Mouse (Mus musculus) heart, postnatal 36 days (tissue): ENCODE data around the gene Itga6. TPM values are rescaled to one million over a fixed set of nuclear protein-coding genes. Genes with fewer than 3 reads are reported as not detected.
A peak's percentile ranks its signal among the peaks of the same experiment; 100 is the strongest.
"Not testable (repeated sequence)": the region's sequence is repeated elsewhere in the genome, so short reads cannot be mapped to it uniquely, and the experiment has no call there.

Source experiments
- DNase-seq, 2 experiments: peaks; one replicate each; pipeline ENCODE4 v3.0.0; 2021 to 2022
- intact Hi-C: fragments of 180-260 bp; cut with DNase I; formaldehyde crosslinking; loops from one replicate; pipeline ENCODE4 v1.15.1; 2025
- total RNA-seq, 2 experiments: library from RNA; stranded (reverse); gene quantifications; 2 replicates each; pipeline ENCODE4 v1.2.3; 2021

Gene Itga6
- total RNA-seq, 2 experiments from 2014 or later = 44.4 to 61.9 TPM

GRCm38 (mm10) chr2:71874836-71875235, 129.4 kb downstream of the Itga6 start:
- intact Hi-C loops = no loop called here
- no peak for DNase-seq

DNA sequence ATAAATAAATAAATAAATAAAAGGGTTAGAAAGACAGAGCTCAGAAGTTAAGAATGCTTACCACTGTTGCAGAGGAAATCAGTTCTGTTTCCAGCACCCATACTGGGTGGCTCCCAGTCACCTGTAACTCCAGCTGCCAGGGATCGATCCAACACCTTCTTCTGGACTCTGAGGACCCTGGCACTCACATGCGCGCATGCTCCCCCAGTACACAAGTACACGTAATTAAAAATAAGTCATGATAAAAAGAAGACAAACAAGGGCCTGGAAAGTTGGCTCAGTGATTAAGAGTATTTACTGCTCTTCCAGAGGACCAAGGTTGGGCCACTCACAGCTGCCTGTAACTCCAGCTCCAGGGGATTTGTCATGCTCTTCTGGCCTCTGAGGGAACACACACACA, 132.4 kb downstream of the Itga6 start:
- intact Hi-C loops = no loop called here

GRCm38 (mm10) chr2:71878441-71878840, 133.0 kb downstream of the Itga6 start:
- intact Hi-C loops = no loop called here
- no peak for DNase-seq

More for the DNA sequence above, 132.4 kb downstream of the Itga6 start:
- no peak for DNase-seq

DNA sequence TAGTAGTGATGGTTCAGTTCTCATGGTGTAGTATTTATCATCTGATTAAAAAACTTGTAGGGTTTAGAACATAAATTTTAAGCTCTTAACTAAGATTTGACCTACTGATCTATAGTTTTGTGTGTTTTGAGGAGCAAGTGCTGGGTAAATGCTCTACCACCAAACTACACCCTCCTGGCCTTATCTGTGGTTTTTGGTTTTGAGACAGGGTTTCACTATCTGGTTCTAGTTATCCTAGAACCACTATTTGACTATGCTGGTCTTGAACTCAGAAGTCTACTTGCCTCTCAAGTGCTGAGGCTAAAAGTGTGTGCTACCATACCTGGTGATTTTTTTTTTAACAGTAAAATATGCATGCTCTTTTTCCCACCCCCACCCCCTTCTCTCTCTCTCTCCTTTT, 133.5 kb downstream of the Itga6 start:
- intact Hi-C loops = no loop called here
- no peak for DNase-seq

DNA sequence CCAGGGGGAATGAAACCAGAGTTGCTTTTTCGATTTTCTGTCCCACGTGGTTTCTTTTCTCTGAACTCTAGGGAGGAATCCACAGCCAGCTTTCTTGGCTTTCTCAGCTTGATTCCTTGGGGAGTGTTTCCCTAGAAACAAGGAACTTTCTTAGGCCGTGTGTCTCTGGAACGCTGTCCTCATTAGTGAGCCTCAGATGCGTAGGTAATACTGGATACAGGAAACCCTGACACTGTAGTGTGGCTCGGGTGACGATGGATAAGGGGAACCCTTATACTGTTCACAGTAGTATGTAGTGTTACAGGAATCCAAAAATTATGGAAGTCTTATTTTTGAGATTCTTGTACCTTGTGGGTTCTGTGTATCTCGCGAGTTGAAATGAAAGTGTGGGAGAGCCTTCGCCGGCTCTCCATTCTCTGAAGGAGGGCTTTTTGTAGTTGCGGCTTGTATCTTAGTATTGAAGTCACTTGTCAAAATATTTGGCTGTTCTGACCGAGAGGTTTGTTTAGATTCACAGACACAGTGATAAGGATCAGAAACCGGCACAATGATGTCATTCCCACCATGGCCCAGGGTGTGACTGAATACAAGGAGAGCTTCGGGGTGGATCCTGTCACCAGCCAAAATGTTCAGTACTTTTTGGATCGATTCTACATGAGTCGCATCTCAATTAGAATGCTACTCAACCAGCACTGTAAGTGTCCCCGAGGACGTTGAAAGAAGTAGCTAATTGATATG, 137.7 kb downstream of the Itga6 start:
- no peak for DNase-seq
- intact Hi-C loops = no loop called here

DNA sequence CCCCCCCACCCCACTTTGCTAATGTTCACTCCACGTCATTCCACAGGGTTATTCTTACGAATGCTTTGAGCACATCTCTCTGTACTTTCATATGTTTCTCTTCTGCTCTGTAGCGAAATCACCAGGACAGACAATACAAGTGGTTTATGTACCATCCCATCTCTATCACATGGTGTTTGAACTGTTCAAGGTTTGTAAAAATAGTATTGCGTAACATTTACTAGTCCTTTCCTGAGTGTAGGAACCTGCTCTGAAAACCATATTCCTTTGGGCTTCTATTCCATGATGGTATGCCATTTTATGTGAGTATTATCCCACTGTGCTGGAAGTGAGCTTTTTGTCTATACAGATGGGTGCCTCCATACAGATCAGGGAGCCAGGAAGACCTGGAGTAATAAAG, 141.9 kb downstream of the Itga6 start:
- DNase-seq = no peak
- intact Hi-C loops = no loop called here

DNA sequence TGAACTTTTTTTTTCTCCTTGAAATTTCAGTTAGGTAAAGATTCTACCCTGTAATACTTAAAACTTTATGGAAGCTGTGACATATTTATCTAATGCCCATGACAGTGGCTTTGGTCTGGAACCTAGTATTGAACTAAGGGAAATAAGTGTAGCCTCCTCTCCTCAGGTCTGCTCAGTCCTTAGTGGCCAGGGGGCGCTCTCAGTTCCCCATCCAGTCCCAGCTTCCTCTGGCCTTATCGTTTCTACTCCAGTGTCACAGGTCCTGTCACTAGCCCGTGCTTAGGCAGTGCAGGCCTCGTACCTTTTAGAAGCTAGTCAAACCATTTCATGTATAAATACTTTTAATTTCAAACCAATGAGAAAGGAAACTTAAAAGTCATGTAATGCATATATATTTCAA, 143.0 kb downstream of the Itga6 start:
- intact Hi-C loops = no loop called here
- no peak for DNase-seq

GRCm38 (mm10) chr2:71891536-71891935, 146.1 kb downstream of the Itga6 start:
- no peak for DNase-seq
- intact Hi-C loops = no loop called here

- no peak for DNase-seq
- intact Hi-C loops = no loop called here
Observed at GRCm38 (mm10) chr2:71892741-71893349, 147.4 kb downstream of the Itga6 start.

DNA sequence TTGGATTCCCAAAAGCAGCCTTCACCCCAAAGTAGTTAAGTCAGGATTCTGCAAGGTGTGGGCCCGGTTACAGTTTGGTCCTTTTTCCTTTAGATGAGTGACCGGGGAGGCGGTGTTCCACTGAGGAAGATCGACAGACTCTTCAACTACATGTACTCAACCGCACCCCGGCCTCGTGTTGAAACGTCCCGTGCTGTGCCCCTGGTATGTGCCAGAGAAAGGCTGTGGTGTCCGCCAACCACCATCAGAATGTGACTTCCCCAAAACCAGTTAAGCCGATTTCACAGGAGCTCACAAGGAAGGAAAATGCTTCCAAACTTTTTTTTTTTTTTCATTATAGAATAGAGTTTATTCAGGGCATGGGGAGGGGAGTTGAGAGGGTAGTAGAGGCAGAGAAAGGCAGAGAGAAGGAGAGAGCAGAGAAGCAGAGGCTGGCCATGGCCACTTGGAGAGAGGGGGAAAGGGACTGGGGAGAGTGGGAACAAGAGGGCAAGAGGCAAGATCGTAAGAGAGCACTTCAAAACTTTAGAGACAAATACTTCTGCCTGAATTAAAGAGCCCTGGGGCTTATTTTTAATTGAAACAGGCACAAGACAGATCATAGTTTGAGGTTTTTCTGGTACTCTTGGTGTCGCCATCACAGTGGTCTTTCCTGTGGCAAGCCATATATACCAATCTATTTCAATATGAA, 150.3 kb downstream of the Itga6 start:
- DNase-seq = no peak
- intact Hi-C loops = no loop called here

DNA sequence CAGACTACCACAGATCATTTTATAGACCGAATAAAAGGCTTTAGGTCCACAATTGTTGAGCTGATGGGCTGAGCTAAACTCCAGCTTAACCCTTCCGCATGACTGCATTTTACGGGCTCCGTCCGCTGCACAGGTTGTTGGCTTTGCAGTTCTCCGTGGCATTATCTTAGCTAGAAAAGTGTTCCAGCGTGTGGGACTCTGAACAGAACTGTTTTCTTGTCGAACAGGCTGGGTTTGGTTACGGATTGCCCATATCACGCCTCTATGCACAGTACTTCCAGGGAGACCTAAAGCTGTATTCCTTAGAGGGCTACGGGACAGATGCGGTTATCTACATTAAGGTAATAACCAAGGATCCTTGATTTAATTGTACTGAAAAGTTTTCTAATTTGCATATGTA, 152.0 kb downstream of the Itga6 start:
- intact Hi-C loops = no loop called here
- DNase-seq = no peak

GRCm38 (mm10) chr2:71898335-71898856, 153.0 kb downstream of the Itga6 start:
- peak; percentile 33 to 34 for DNase-seq
- intact Hi-C loops = loop anchor here (2.0 kb wide), 1 partner anchor 136 kb away; no protein-coding TSS in a partner anchor

DNA sequence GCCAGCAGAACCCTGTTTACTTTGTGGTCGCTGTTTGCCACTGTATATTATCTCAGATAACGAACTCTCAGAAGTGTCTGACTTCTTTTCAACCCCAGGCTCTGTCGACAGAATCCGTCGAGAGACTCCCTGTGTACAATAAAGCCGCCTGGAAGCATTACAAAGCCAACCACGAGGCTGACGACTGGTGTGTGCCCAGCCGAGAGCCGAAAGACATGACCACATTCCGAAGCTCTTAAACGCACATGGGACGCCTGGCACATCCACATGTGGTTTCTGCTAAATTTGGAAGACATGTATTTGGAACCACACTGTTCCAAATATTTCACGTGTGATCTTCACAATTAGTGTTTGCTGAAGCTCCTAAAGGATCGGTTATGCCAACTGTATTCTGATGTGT, 154.5 kb downstream of the Itga6 start:
- intact Hi-C loops = loop anchor here (1.0 to 2.0 kb wide), 2 partner anchors 55 to 135 kb away; no protein-coding TSS in a partner anchor
- DNase-seq = peak in 1 of 2 experiments; percentile 27

DNA sequence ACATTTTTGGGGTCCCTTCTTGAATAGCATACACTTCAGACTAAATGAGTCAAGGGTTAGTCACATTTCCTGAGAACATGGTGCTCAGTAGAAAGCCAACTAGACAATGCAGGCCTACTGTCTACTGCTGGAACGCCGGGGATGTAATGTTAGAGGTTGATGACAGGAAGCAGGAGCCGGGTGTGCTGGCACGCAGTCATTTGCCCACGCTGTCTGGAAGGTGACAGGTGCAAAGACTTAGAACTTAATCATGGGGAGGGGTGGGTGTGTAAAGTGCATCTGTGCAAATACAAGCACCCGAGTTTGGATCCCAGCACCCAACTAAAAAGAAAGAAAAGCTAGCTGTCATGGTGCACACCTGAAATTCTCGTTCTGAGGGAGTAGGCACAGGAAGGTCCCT, 159.7 kb downstream of the Itga6 start:
- DNase-seq = no peak
- intact Hi-C loops = no loop called here

- intact Hi-C loops, DNase-seq: not testable (repeated sequence)
Observed at GRCm38 (mm10) chr2:71906356-71906755, 160.9 kb downstream of the Itga6 start.

Other genes with a start within 250 kb of the Itga6 start
- gene Dlx1, start 217.5 kb upstream of the Itga6 start, total RNA-seq = under 1 TPM; 0.28 to 0.35 TPM
- not detected for gene Dlx2, start 198.9 kb upstream of the Itga6 start, total RNA-seq
- 100 to 1,000 TPM; 138 to 171 TPM for gene Pdk1, start 127.6 kb downstream of the Itga6 start, total RNA-seq
- 10 to 100 TPM; 25.8 to 33.4 TPM for gene Rapgef4, start 235.6 kb downstream of the Itga6 start, total RNA-seq